Mouse (Mus musculus) forebrain, embryonic 12.5 days (tissue): ENCODE data around the gene Trpm7. TPM values are rescaled to one million over a fixed set of nuclear protein-coding genes. Genes with fewer than 3 reads are reported as not detected.
"Not testable (repeated sequence)": the region's sequence is repeated elsewhere in the genome, so short reads cannot be mapped to it uniquely, and the experiment has no call there.

Experiments used
- ATAC-seq: fragments of 200-750 bp; cut with Nextera tagmentation; 2 replicates; pipeline ENCODE4 v1.8.0; 2017; ENCODE audit warnings: moderate TSS enrichment; ENCODE audit not compliant: low FRiP score
- H3K27ac ChIP-seq: fragments of 300-500 bp; sonication (generic); 2 replicates; pipeline ENCODE4 v1.5.1; 2016; ENCODE audit warnings: mild to moderate bottlenecking
- H3K27me3 ChIP-seq: fragments of 300-500 bp; sonication (generic); 2 replicates; pipeline ENCODE4 v1.6.1; 2016; ENCODE audit warnings: mild to moderate bottlenecking
- H3K36me3 ChIP-seq: fragments of 300-500 bp; sonication (generic); replicated peaks from 2 replicates; pipeline ENCODE4 v1.6.1; 2016; ENCODE audit warnings: mild to moderate bottlenecking
- H3K4me1 ChIP-seq: fragments of 300-500 bp; sonication (generic); 2 replicates; pipeline ENCODE4 v1.6.1; 2016
- H3K4me2 ChIP-seq: fragments of 300-500 bp; sonication (generic); 2 replicates; pipeline ENCODE4 v1.6.1; 2016; ENCODE audit warnings: mild to moderate bottlenecking, moderate library complexity
- H3K4me3 ChIP-seq: fragments of 300-500 bp; sonication (generic); replicated peaks from 2 replicates; pipeline ENCODE4 v1.5.1; 2016; ENCODE audit warnings: mild to moderate bottlenecking
- H3K9ac ChIP-seq: fragments of 300-500 bp; sonication (generic); 2 replicates; pipeline ENCODE4 v1.6.1; 2016; ENCODE audit warnings: mild to moderate bottlenecking
- H3K9me3 ChIP-seq: fragments of 300-500 bp; sonication (generic); 2 replicates; pipeline ENCODE4 v1.6.1; 2016
- WGBS: fragments of 180-500 bp; shearing (Covaris S2); methylation state at CpG from one replicate; pipeline ENCODE4 v1.1.7; 2016; 5-methylcytosine and 5-hydroxymethylcytosine counted together
- polyA plus RNA-seq: library from polyadenylated mRNA; unstranded; fragments of >200 nt; fragmentation: Nextera tagmentation; extraction: Ambion mirVana; gene quantifications from 2 replicates; pipeline ENCODE4 v1.2.1, GENCODE M21; 2016

Gene Trpm7
- polyA plus RNA-seq, 1 experiment from 2014 or later: 43.5 TPM

GRCm38 (mm10) chr2:126882711-126883110 lies 6.7 kb upstream of the Trpm7 start:
- not testable (repeated sequence) for H3K9ac ChIP-seq, H3K4me3 ChIP-seq, ATAC-seq, H3K36me3 ChIP-seq, H3K27ac ChIP-seq, H3K9me3 ChIP-seq, H3K27me3 ChIP-seq, H3K4me2 ChIP-seq, H3K4me1 ChIP-seq
- WGBS: 77% methylated on average over 2 of the region's 2 CpGs

GRCm38 (mm10) chr2:126877991-126878390 lies 2.0 kb upstream of the Trpm7 start:
- no peak for ATAC-seq
- H3K27me3 ChIP-seq: no peaks in the 10 kb centered on the region
- H3K4me3 ChIP-seq: no peak overlapping the region
- H3K36me3 ChIP-seq: no peaks in the 10 kb centered on the region
- H3K4me1 ChIP-seq: peaks cover 10% of the 10 kb centered on the region
- H3K27ac ChIP-seq: no peak overlapping the region
- no peaks in the 10 kb centered on the region for H3K9me3 ChIP-seq
- no peak overlapping the region for H3K9ac ChIP-seq
- H3K4me2 ChIP-seq: no peak overlapping the region
- WGBS: 89% methylated on average over 1 of the region's 1 CpGs

DNA sequence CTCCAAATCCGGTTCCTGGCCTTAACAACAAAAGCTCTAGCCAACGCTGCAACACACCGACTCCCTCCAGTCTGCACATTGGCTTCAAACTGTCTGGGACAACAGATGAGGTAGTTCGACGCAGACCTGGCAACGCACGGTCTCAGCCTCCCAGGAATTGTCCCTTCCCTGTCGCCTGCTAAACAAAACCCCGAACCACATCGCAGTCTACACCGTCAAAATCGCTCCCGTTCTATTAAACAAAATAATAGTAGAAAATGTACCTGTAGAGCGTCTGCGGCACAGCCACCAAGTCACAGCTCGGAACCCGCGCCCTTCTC lies 554 bp downstream of the Trpm7 start:
- Histone ChIP-seq H3K4me1 (peaks cover 10% of the 10 kb centered on the region), H3K36me3 (no peaks in the 10 kb centered on the region), H3K27ac (peak overlapping the region; percentile 98), H3K27me3 (no peaks in the 10 kb centered on the region), H3K4me3 (peak overlapping the region; percentile 86), H3K9ac (peak overlapping the region; percentile 95), H3K4me2 (peak overlapping the region; percentile 75), H3K9me3 (no peaks in the 10 kb centered on the region)
- ATAC-seq: peak; percentile 62
- WGBS: under 1% methylated on average over 18 of the region's 18 CpGs

- H3K36me3 ChIP-seq: no peaks in the 10 kb centered on the region
- H3K27me3 ChIP-seq: no peaks in the 10 kb centered on the region
- H3K9ac ChIP-seq: peak overlapping the region; percentile 95
- H3K9me3 ChIP-seq: no peaks in the 10 kb centered on the region
- H3K27ac ChIP-seq: peak overlapping the region; percentile 98
- WGBS: 29% methylated on average over 13 of the region's 13 CpGs
- H3K4me3 ChIP-seq: peak overlapping the region; percentile 86
- peaks cover 10% of the 10 kb centered on the region for H3K4me1 ChIP-seq
- H3K4me2 ChIP-seq: peak overlapping the region; percentile 75
- no peak for ATAC-seq
These were observed 1.1 kb downstream of the Trpm7 start for GRCm38 (mm10) chr2:126874809-126875515.

- no peaks in the 10 kb centered on the region for H3K9me3 ChIP-seq
- no peak overlapping the region for H3K4me2 ChIP-seq
- ATAC-seq: no peak
- no peak overlapping the region for H3K27ac ChIP-seq
- no peak overlapping the region for H3K9ac ChIP-seq
- no peaks in the 10 kb centered on the region for H3K27me3 ChIP-seq
- H3K4me1 ChIP-seq: no peaks in the 10 kb centered on the region; the same call in 1 of the 2 replicates
- 0 out of 2 replicates have a peak, but pooled peaks cover 5% of the 10 kb centered on the region for H3K36me3 ChIP-seq
- 86% methylated on average over 1 of the region's 1 CpGs for WGBS
- no peak overlapping the region for H3K4me3 ChIP-seq
These were observed 9.7 kb downstream of the Trpm7 start for GRCm38 (mm10) chr2:126866301-126866700.

GRCm38 (mm10) chr2:126865501-126866199 lies 10.4 kb downstream of the Trpm7 start:
- no peak for ATAC-seq
- Histone ChIP-seq H3K4me3 (no peak overlapping the region), H3K9me3 (no peaks in the 10 kb centered on the region), H3K4me1 (no peaks in the 10 kb centered on the region; the same call in 1 of the 2 replicates), H3K4me2 (no peak overlapping the region), H3K36me3 (0 out of 2 replicates have a peak, but pooled peaks cover 5% of the 10 kb centered on the region), H3K9ac (no peak overlapping the region), H3K27ac (no peak overlapping the region), H3K27me3 (no peaks in the 10 kb centered on the region)
- WGBS: 93% methylated on average over 10 of the region's 10 CpGs

DNA sequence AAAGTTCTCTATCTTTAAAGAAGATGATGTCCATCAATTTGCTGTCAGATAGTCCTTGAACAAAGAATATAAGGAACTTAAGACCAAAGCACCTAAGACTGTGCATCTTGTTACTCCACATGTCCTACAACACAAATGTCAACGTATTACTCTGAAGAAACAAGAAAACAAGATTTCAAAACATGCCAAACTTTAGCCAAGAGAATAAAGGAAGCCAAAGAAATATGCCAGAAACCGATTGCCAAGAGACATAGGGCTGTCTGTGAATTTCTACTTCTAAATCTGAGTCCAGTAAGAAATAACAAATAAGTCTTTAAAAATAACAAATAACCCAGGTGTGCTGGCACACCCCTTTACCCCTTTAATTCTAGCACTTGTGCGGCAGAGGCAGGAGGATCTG lies 11.0 kb downstream of the Trpm7 start:
- Histone ChIP-seq H3K4me3 (no peak overlapping the region), H3K36me3 (0 out of 2 replicates have a peak, but pooled peaks cover 5% of the 10 kb centered on the region), H3K4me2 (no peak overlapping the region), H3K4me1 (no peaks in the 10 kb centered on the region), H3K9me3 (no peaks in the 10 kb centered on the region), H3K27me3 (no peaks in the 10 kb centered on the region), H3K9ac (no peak overlapping the region), H3K27ac (no peak overlapping the region)
- WGBS: 92% methylated on average over 3 of the region's 3 CpGs
- ATAC-seq: no peak

DNA sequence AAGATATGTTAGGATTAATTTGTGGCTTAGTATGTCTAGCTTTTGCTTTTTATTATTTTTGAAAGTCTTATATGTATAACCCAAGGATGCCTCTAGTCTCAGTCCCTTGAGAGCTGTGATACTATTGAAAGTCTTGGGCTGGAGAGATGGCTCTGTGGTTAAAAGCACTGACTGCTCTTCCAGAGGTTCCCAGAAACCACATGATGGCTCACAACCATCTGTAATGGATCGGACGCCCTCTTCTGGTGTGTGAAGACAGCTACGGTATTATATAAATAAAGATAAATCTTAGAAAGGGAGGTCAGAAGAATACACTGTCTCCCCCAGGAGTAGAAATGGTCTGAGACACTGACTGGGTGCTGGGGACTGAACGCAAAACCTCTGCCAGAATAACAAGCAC lies 31.3 kb downstream of the Trpm7 start:
- 90% methylated on average over 4 of the region's 4 CpGs for WGBS
- no peaks in the 10 kb centered on the region for H3K9me3 ChIP-seq
- no peak overlapping the region for H3K27ac ChIP-seq

GRCm38 (mm10) chr2:126838848-126839247 lies 37.2 kb downstream of the Trpm7 start:
- Histone ChIP-seq H3K36me3 (peaks cover 56% of the 10 kb centered on the region), H3K27me3 (no peaks in the 10 kb centered on the region), H3K4me3 (no peak overlapping the region), H3K9me3 (no peaks in the 10 kb centered on the region), H3K4me2 (no peak overlapping the region), H3K27ac (no peak overlapping the region), H3K9ac (no peak overlapping the region), H3K4me1 (no peaks in the 10 kb centered on the region)
- 87% methylated on average over 5 of the region's 5 CpGs for WGBS
- no peak for ATAC-seq

More for the DNA sequence above, 31.3 kb downstream of the Trpm7 start:
- H3K4me1 ChIP-seq: no peaks in the 10 kb centered on the region
- ATAC-seq: no peak
- no peak overlapping the region for H3K4me3 ChIP-seq
- peaks cover 41% of the 10 kb centered on the region for H3K36me3 ChIP-seq
- H3K4me2 ChIP-seq: no peak overlapping the region
- H3K27me3 ChIP-seq: no peaks in the 10 kb centered on the region
- H3K9ac ChIP-seq: no peak overlapping the region

DNA sequence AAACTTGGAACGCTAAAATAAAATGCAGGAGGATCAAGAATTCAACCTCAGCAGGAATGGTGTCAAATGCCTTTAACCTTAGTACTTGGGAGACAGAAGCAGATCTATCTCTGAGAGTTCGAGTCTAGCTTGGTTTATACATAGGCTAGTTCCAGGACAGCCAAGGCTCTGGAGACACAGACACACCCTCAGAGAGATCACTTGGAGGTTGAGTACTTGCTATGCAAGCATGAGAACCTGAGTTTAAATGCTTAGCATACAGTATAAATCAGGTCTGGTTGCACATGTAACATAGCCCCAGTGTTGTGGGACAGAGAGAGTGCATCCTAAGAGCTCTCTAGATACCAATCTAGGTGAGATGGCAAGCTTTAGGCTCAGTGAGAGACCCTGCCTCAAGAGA lies 58.6 kb downstream of the Trpm7 start:
- ATAC-seq: no peak
- Histone ChIP-seq H3K4me2 (no peak overlapping the region), H3K4me1 (no peaks in the 10 kb centered on the region), H3K9me3 (no peaks in the 10 kb centered on the region), H3K4me3 (no peak overlapping the region), H3K27ac (no peak overlapping the region), H3K9ac (no peak overlapping the region), H3K36me3 (peaks cover 32% of the 10 kb centered on the region), H3K27me3 (no peaks in the 10 kb centered on the region)
- WGBS: 90% methylated on average over 2 of the region's 2 CpGs

DNA sequence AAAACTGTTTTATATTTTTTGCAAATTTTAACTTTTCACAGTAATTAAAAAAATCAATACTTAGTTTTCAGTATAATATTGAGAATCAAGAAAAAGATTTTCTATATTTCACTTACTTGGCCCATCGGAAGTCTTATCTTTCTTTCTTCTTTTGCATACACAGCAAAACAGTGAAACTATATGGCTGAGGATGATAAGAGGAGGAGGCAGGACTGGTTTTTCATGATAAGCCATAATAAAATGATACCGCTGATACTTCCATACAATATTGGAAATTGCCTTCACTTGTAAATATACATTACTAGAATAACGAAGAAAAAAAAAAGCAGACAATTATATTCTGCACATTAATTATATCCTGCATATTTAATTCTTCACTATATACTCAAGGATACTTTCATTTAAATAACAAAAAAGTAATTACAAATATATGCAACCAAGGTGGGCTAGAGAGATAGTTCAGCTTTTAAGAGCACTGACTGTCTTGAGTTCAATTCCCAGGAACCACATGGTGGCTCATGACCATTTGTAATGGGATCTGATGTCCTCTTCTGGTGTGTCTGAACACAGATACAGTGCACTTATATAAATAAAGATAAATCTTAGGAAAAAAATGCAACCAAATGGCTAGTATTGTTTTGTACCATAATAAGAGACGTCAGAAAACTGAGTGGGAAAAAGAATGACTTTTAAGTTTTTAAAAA lies 59.2 kb downstream of the Trpm7 start:
- Histone ChIP-seq H3K27ac (no peak overlapping the region), H3K9me3 (no peaks in the 10 kb centered on the region), H3K4me1 (no peaks in the 10 kb centered on the region), H3K9ac (no peak overlapping the region), H3K4me2 (no peak overlapping the region), H3K4me3 (no peak overlapping the region), H3K27me3 (no peaks in the 10 kb centered on the region), H3K36me3 (peaks cover 35% of the 10 kb centered on the region)
- 93% methylated on average over 4 of the region's 4 CpGs for WGBS
- no peak for ATAC-seq

GRCm38 (mm10) chr2:126815822-126816221 lies 60.2 kb downstream of the Trpm7 start:
- H3K9me3 ChIP-seq: no peaks in the 10 kb centered on the region
- no peaks in the 10 kb centered on the region for H3K27me3 ChIP-seq
- ATAC-seq: no peak
- H3K4me3 ChIP-seq: no peak overlapping the region
- no peak overlapping the region for H3K27ac ChIP-seq
- H3K36me3 ChIP-seq: peaks cover 40% of the 10 kb centered on the region
- no peak overlapping the region for H3K9ac ChIP-seq
- WGBS: 34% methylated on average over 1 of the region's 1 CpGs
- no peak overlapping the region for H3K4me2 ChIP-seq
- no peaks in the 10 kb centered on the region for H3K4me1 ChIP-seq
